Mouse (Mus musculus): ENCODE results near the gene Tbl1x.

GRCm38 (mm10) chrX:77669779-77670550 is 159.2 kb downstream of the Tbl1x start:
- no peak for TF ChIP-seq MYOG (IDR thresholded peaks at IDR 0.05; ENCODE audit: control insufficient read depth, extremely low read depth, insufficient read length)
- no peak for TF ChIP-seq CTCF (IDR thresholded peaks at IDR 0.05; ENCODE audit: control insufficient read depth, insufficient read depth, insufficient read length)
- TF ChIP-seq MAX (IDR thresholded peaks at IDR 0.05), result no peak
- TF ChIP-seq USF1 (IDR thresholded peaks at IDR 0.05; ENCODE audit: low read depth), result no peak
- no peak for TF ChIP-seq CEBPB (IDR thresholded peaks at IDR 0.05; ENCODE audit: low read depth)

Measured in C2C12 (cell line).